Mouse (Mus musculus): Measurements from ENCODE around the gene Prtn3.

Gene Prtn3

GRCm38 (mm10) chr10:79854801-79855541 lies 19.3 kb upstream of the Prtn3 start:
- in situ Hi-C loops (cut with MboI; ENCODE audit: low sequenced_read_pairs), result no loop called here

GRCm38 (mm10) chr10:79855558-79856184 lies 18.6 kb upstream of the Prtn3 start:
- in situ Hi-C loops (cut with MboI; ENCODE audit: low sequenced_read_pairs), result no loop called here

GRCm38 (mm10) chr10:79856280-79856679 lies 18.0 kb upstream of the Prtn3 start:
- in situ Hi-C loops (cut with MboI; ENCODE audit: low sequenced_read_pairs), result no loop called here

- in situ Hi-C loops (cut with MboI; ENCODE audit: low sequenced_read_pairs), result no loop called here
Observed at GRCm38 (mm10) chr10:79856704-79857451, 17.4 kb upstream of the Prtn3 start.

- in situ Hi-C loops (cut with MboI; ENCODE audit: low sequenced_read_pairs), result no loop called here
Observed at GRCm38 (mm10) chr10:79857452-79857811, 16.8 kb upstream of the Prtn3 start.

GRCm38 (mm10) chr10:79857894-79858293 lies 16.4 kb upstream of the Prtn3 start:
- in situ Hi-C loops (cut with MboI; ENCODE audit: low sequenced_read_pairs), result no loop called here

- in situ Hi-C loops (cut with MboI; ENCODE audit: low sequenced_read_pairs), result no loop called here
Observed at GRCm38 (mm10) chr10:79858416-79859074, 15.7 kb upstream of the Prtn3 start.

GRCm38 (mm10) chr10:79859116-79859515 lies 15.2 kb upstream of the Prtn3 start:
- in situ Hi-C loops (cut with MboI; ENCODE audit: low sequenced_read_pairs), result no loop called here

- in situ Hi-C loops (cut with MboI; ENCODE audit: low sequenced_read_pairs), result no loop called here
Observed at GRCm38 (mm10) chr10:79860079-79860911, 14.0 kb upstream of the Prtn3 start.

GRCm38 (mm10) chr10:79861230-79862048 lies 12.8 kb upstream of the Prtn3 start:
- in situ Hi-C loops (cut with MboI; ENCODE audit: low sequenced_read_pairs), result no loop called here

GRCm38 (mm10) chr10:79862049-79862788 lies 12.1 kb upstream of the Prtn3 start:
- in situ Hi-C loops (cut with MboI; ENCODE audit: low sequenced_read_pairs), result no loop called here

- in situ Hi-C loops (cut with MboI; ENCODE audit: low sequenced_read_pairs), result no loop called here
Observed at GRCm38 (mm10) chr10:79862925-79863324, 11.4 kb upstream of the Prtn3 start.

- in situ Hi-C loops (cut with MboI; ENCODE audit: low sequenced_read_pairs), result no loop called here
Observed at GRCm38 (mm10) chr10:79864351-79865188, 9.7 kb upstream of the Prtn3 start.

GRCm38 (mm10) chr10:79865189-79865601 lies 9.1 kb upstream of the Prtn3 start:
- in situ Hi-C loops (cut with MboI; ENCODE audit: low sequenced_read_pairs), result no loop called here

GRCm38 (mm10) chr10:79865801-79866295 lies 8.4 kb upstream of the Prtn3 start:
- in situ Hi-C loops (cut with MboI; ENCODE audit: low sequenced_read_pairs), result no loop called here

- in situ Hi-C loops (cut with MboI; ENCODE audit: low sequenced_read_pairs), result no loop called here
Observed at GRCm38 (mm10) chr10:79866601-79867000, 7.7 kb upstream of the Prtn3 start.

GRCm38 (mm10) chr10:79871845-79872244 lies 2.4 kb upstream of the Prtn3 start:
- in situ Hi-C loops (cut with MboI; ENCODE audit: low sequenced_read_pairs), result no loop called here

- in situ Hi-C loops (cut with MboI; ENCODE audit: low sequenced_read_pairs), result no loop called here
Observed at GRCm38 (mm10) chr10:79872862-79873261, 1.4 kb upstream of the Prtn3 start.
